Mouse (Mus musculus): Measurements from ENCODE around the gene Snx1. TPM values are rescaled to one million over a fixed set of nuclear protein-coding genes. Genes with fewer than 3 reads are reported as not detected.

Gene Snx1
- 10 to 100 TPM; 55.2 to 56.4 TPM for total RNA-seq (2021)
- long read RNA-seq, transcript Snx1-201 (15 exons, 2,073 nt), result major isoform, 51 of 64 reads
- long read RNA-seq, partial matches to known transcripts, result 5 of 64 reads
- long read RNA-seq, other reads (novel, unspliced or antisense), result 8 of 64 reads

GRCm38 (mm10) chr9:66126456-66127192 lies at the start of gene Snx1, which contains the start of gene Ciao2a:
TSS of gene Snx1 (minus strand) at chr9:66126587.
TSS of gene Ciao2a (plus strand) at chr9:66126611.
- DNase-seq (ENCODE audit: low spot score in 2 of 2), result peak; percentile 87 to 93

GRCm38 (mm10) chr9:66174985-66175384 lies 48.6 kb upstream of the Snx1 start:
- DNase-seq (ENCODE audit: low spot score in 2 of 2), result no peak

- DNase-seq (ENCODE audit: low spot score in 2 of 2), result no peak
Observed at GRCm38 (mm10) chr9:66173316-66173855, 47.0 kb upstream of the Snx1 start.

GRCm38 (mm10) chr9:66171275-66171921 lies 45.0 kb upstream of the Snx1 start:
- no peak for DNase-seq (ENCODE audit: low spot score in 2 of 2)

GRCm38 (mm10) chr9:66170506-66170905 lies 44.1 kb upstream of the Snx1 start:
- no peak for DNase-seq (ENCODE audit: low spot score in 2 of 2)

GRCm38 (mm10) chr9:66168233-66168632 lies 41.8 kb upstream of the Snx1 start:
- DNase-seq (ENCODE audit: low spot score in 2 of 2), result no peak

- no peak for DNase-seq (ENCODE audit: low spot score in 2 of 2)
Observed at GRCm38 (mm10) chr9:66167222-66167621, 40.8 kb upstream of the Snx1 start.

- DNase-seq (ENCODE audit: low spot score in 2 of 2), result no peak
Observed at GRCm38 (mm10) chr9:66162995-66163394, 36.6 kb upstream of the Snx1 start.

- DNase-seq (ENCODE audit: low spot score in 2 of 2), result no peak
Observed at GRCm38 (mm10) chr9:66160155-66160554, 33.8 kb upstream of the Snx1 start.

GRCm38 (mm10) chr9:66158885-66159430 lies 32.6 kb upstream of the Snx1 start:
- no peak for DNase-seq (ENCODE audit: low spot score in 2 of 2)

GRCm38 (mm10) chr9:66157958-66158830 lies 31.8 kb upstream of the Snx1 start, which contains the start of gene Dapk2:
TSS of gene Dapk2 (plus strand) at chr9:66158223.
- DNase-seq (ENCODE audit: low spot score in 2 of 2), result peak; percentile 70 to 82

GRCm38 (mm10) chr9:66155534-66155933 lies 29.1 kb upstream of the Snx1 start:
- no peak for DNase-seq (ENCODE audit: low spot score in 2 of 2)

- DNase-seq (ENCODE audit: low spot score in 2 of 2), result no peak
Observed at GRCm38 (mm10) chr9:66154013-66154412, 27.6 kb upstream of the Snx1 start.

- no peak for DNase-seq (ENCODE audit: low spot score in 2 of 2)
Observed at GRCm38 (mm10) chr9:66153594-66153993, 27.2 kb upstream of the Snx1 start.

GRCm38 (mm10) chr9:66152011-66152410 lies 25.6 kb upstream of the Snx1 start:
- no peak for DNase-seq (ENCODE audit: low spot score in 2 of 2)

GRCm38 (mm10) chr9:66146141-66146540 lies 19.8 kb upstream of the Snx1 start:
- no peak for DNase-seq (ENCODE audit: low spot score in 2 of 2)

- DNase-seq (ENCODE audit: low spot score in 2 of 2), result peak; percentile 77 to 83
Observed at GRCm38 (mm10) chr9:66144248-66144647, 17.9 kb upstream of the Snx1 start.

- no peak for DNase-seq (ENCODE audit: low spot score in 2 of 2)
Observed at GRCm38 (mm10) chr9:66142265-66142664, 15.9 kb upstream of the Snx1 start.

GRCm38 (mm10) chr9:66138193-66138592 lies 11.8 kb upstream of the Snx1 start:
- no peak for DNase-seq (ENCODE audit: low spot score in 2 of 2)

GRCm38 (mm10) chr9:66135967-66136366 lies 9.6 kb upstream of the Snx1 start:
- no peak for DNase-seq (ENCODE audit: low spot score in 2 of 2)

- DNase-seq (ENCODE audit: low spot score in 2 of 2), result no peak
Observed at GRCm38 (mm10) chr9:66131466-66131865, 5.1 kb upstream of the Snx1 start.
